Mouse (Mus musculus) brain, embryonic 14.5 days (tissue): ENCODE measurements around the gene Hmgb2.

ENCODE experiments used
- CTCF ChIP-seq: fragments of 200-500 bp; IDR thresholded peaks from 2 replicates; pipeline ENCODE4 v1.5.1; 2012; ENCODE audit warnings: inconsistent platforms, mild to moderate bottlenecking, moderate library complexity, borderline replicate concordance; ENCODE audit not compliant: insufficient read depth, insufficient read length; ENCODE audit errors: extremely low read depth
- POLR2A ChIP-seq: fragments of 200-500 bp; IDR thresholded peaks from 2 replicates; pipeline ENCODE4 v1.6.1; 2012; ENCODE audit warnings: mild to moderate bottlenecking, inconsistent platforms, borderline replicate concordance; ENCODE audit not compliant: poor library complexity, insufficient read depth, insufficient read length, severe bottlenecking; ENCODE audit errors: extremely low read depth

- TF ChIP-seq CTCF = peak; percentile 68; the same call in 1 of the 2 replicates
- TF ChIP-seq POLR2A = no peak
Measured at GRCm38 (mm10) chr8:57503641-57504040, 8.1 kb upstream of the Hmgb2 start.
